Mouse (Mus musculus): Measurements from ENCODE around the gene Clcn3.

Clcn3 gene

DNA sequence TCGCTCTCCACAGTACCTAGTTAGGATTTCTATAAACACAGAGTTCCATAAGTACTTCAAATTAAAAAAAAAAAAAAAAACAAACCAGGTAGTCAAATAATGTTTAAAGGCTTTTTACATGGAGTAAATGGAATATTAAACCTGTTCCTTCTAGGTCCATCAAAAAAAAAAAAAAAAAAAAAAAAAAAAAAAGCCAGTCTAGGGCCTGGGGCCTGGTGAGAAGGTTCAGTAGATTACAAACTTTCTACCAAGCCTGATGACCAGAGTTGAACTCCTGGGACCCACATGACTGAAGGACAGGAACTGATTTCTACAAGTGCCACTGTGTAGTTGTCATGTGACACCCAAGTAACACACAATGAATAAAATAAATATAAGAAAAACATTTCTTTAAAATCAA, 31.3 kb downstream of the Clcn3 start:
- no peak for DNase-seq (ENCODE audit: low spot score in 2 of 2)

DNA sequence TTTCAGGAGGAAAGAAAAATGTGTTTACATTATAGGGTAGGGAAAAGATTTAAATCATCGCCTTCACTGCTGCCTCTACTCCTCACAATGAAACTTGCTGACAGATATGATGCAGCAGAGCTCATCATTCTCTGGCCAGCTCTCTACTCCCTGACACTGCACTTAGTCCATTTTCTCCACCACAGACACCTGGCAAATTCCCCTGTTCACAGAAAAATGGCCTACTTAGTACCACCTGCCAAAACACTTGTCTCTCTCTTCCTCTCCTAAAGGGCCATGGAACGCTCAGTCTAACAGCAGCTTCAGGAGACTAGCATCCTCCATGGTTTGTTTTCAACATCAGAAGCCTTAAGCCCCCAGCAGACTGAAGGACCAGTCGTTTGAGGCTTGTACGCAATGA, 31.8 kb downstream of the Clcn3 start:
- no peak for DNase-seq (ENCODE audit: low spot score in 2 of 2)

DNA sequence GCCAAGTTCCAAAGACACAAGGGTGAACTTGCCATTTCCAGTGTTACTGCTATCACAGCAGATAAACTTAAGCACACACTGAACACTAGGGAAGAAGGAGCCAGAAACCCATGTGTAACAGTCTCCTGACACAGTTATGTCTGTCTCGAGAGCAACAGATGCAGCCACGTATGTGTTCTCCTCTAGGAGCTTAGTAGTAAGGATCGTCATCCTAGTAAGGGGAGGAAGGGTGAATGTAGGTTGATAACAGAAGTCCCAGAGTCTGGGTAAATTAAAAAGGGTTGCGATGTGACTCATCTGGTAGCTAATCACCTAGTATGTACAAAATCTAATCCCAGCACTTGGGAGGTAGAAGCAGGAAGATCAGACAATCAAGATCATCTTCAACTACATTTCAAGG, 33.2 kb downstream of the Clcn3 start:
- DNase-seq (ENCODE audit: low spot score in 2 of 2), result no peak

DNA sequence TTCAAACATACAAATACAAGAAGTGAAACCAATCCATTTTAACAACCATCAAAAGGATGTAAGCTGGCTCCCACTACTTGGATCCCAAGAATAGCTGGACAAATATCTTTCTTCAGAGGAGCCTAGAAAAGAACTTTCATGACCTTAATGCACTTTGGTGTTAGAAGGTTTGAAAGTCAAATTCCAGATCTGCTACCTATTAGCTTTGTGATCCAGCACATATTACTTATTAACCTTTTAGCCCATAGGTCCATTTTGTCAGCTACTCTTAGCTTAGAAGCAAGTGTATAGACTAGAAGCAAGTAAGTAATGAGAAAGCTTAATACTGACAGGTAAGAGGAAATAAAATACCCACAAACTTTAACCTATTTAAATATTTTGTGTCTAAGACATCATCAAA, 35.6 kb downstream of the Clcn3 start:
- DNase-seq (ENCODE audit: low spot score in 2 of 2), result no peak

DNA sequence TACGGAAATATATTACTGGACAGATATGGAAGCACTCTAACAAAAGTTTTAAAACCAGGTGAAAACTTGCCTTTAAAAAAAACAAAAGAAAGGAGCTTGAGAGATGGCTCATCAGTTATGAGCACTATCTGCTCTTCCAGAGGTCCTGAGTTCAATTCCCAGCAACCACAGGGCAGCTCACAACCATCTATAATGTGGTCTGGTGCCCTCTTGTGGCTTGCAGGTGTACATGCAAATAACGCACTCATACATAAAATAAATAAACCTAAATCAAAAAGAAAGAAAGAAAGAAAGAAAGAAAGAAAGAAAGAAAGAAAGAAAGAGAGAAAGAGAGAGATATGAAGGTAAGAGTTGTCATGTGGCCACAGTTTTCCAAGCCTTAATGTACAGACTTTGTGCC, 40.2 kb downstream of the Clcn3 start:
- DNase-seq (ENCODE audit: low spot score in 2 of 2), result no peak

DNA sequence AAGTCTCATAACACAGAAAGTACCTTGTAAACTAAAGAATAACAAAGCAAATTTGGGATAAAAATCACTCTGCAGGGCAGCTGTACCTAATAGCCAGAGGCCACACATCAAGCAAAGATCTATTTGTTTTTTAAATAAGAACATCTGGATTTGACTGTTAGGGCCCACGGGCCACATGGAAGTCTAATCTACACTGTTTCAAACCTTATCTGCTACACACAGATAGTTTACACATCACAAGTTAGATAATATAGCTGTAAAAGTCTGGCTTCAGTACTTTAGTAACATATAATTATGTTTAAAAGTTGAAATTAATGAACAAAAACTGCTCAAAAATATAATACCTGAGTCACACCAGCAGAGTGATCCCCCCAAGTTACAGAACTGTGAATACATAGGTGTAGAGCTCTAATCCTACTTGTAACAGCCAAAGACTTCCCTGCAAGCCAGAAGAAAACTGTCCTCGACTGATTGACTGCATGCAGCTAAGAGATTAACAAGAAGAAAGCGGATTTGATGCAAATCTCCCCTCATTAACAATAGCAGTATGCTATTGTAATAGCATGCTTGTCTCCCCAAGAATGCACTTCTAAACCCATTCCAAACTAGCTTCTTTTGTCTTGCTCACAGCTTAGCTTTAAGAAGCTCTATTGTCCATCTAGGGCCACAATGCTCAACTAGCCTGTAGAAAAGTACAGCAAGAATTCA, 44.2 kb downstream of the Clcn3 start:
- DNase-seq (ENCODE audit: low spot score in 2 of 2), result no peak

DNA sequence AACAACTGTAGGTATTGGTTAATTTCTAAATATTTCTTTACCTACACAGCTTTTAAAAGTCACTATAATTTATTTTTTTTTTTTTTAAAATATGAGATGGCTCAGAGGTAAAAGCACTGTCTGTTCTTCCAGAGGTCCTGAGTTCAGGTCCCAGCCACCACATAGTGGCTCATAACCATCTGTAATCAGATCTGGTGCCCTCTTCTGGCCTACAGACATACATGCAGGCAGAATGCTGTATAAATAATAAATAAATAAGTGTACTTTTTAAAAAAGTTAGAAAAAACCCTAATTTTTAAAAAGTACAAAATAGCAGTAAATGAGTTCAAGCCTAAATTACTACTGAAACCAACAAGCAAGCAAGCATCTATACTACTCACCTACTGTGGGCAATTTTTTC, 49.5 kb downstream of the Clcn3 start:
- no peak for DNase-seq (ENCODE audit: low spot score in 2 of 2)

DNA sequence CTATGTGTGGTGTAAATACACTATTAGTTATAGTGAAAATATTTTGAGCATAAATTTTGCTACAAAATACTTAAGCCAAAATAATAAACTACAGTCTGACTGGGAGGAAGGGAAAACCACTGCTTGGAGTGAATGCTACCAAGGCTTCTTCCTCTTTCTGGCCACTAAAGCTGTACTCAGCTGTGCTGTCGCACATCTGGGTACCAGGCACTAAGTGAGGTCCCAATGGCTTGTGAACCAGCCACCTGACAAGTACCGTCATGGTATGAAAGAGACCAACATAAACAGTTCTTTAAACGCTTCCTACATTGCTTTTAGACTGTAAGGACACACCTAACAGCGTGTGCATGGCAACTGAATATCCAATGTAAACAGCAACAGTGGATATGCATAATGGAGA, 62.9 kb downstream of the Clcn3 start:
- DNase-seq (ENCODE audit: low spot score in 2 of 2), result no peak

DNA sequence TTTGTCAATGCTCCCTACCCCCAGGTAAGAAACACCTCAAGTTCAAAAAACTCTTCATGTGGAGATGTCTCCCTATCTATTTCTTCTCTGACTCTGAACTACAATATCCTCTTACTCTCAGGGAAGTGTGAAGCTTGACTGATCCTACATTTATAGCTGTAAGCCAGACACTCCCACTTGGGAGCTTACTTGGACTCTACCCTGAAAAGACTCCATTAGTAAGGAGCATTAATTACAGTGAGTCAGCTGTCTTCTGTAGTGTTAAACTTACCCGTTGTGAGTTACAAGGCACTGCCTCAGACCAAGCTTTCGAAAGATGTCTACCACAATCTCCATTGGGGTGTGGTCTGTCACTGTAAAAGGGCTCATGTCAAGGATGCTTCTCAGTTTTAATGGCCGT, 64.0 kb downstream of the Clcn3 start:
- DNase-seq (ENCODE audit: low spot score in 2 of 2), result no peak

DNA sequence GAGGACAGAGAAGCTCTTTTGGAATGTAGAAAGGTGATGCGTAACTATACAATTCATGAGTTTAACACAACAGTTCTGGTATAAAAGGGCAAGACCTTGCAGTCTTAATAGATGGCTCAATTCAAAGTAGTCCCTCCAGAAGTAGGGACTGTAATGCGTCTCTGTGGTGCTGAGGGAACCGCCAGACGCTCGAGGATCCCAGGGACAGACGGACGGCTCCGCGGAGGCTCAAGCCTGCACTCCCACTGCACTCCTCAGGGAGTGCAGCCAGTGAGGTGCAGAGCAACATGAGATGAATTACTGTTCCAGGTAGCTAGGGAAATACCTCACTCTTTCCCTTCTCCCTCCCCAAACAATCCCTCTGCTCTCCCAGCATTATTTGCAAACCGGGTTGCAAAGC, 70.5 kb downstream of the Clcn3 start:
- no peak for DNase-seq (ENCODE audit: low spot score in 2 of 2)

DNA sequence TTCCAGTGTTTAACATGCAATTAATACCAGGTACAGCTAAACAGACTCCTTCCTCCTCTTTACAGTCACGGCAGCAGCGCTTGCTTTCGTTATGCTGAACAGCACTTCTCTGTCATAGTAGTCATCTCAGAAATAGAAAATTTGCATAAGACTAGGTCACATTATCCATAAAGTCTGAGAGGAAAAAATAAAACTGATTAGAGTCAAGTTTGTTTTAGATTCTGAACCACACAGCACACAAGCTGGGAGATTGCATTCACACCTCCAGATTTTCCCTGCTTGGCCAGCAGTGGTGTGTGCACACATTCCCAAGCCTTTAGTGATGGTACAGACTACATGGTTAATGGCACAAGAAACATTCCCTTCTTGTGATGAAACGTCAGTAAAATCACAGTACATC, 71.0 kb downstream of the Clcn3 start:
- DNase-seq (ENCODE audit: low spot score in 2 of 2), result no peak

DNA sequence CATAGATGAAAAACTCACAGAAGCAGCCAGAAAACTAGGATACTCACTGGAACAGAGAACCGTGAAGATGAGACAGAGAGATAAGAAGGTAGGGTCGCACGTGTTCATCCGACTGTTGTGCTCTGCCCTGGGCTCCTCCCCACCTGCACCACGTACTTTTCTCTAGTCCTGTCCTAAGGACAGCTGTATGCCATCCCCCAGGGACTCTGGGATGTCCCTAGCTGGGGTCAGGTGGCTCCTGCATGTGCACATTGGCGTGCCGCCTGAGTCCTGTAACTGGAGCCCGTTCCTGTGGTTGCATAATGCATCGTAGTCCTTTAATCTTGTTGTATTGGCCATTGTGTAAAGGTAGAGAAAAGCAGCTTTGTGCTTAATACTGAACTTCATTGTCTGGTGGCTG, 83.0 kb downstream of the Clcn3 start:
- DNase-seq (ENCODE audit: low spot score in 2 of 2), result no peak

DNA sequence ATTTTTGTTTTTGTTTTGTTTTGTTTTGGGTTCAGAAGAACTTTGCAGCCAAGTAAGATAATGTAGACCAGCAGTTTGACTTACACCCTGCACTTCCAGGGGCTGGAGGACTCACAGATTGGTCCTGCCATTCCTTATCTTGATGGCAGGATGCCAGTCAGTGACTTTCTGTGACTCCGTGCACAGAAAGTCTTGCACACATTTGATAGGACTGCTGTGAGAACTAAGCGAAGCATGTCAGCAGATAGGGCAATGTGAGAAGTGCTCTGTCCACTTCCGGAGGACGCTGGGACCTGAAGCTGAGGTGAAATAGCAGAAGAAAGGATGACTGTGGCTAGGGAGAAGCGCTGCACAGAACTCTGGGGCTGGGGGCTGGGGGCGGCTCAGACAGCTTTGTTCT, 87.2 kb downstream of the Clcn3 start:
- DNase-seq (ENCODE audit: low spot score in 2 of 2), result no peak

DNA sequence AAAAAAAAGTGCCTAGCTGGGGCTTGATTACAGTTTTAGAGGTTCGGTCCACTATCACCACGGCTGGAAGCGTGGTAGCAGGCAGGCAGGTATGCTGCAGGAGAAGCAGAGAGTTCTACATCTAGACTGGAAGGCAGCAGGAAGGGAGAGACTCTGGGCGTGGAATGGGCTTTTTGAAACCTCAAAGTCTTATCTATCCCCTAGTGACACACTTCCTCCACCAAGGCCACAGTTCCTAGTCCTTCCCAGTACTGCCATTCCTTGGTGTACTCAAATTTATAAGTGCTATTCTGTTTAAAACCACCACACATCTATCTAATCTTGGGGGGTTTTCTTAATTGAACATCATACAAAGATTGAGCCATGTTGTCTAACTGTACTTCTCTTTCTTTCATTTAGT, 91.3 kb downstream of the Clcn3 start:
- DNase-seq (ENCODE audit: low spot score in 2 of 2), result no peak

DNA sequence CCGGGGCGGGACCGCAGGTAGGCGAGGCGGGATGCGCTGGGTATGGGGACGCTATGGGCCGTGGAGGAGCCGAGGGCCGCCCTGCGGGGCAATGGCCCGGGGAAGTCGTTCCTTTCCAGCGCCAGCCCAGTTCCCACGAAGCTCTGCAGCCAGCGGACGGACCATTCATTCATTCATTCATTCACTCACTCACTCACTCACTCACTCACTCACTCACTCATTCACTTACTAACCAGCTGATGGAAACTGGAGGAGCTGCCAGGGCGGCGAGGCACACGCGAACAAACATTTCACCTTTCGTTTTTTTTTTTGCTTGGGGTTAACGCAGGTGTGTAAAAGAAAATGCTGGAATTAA, 92.6 kb downstream of the Clcn3 start:
- no peak for DNase-seq (ENCODE audit: low spot score in 2 of 2)

DNA sequence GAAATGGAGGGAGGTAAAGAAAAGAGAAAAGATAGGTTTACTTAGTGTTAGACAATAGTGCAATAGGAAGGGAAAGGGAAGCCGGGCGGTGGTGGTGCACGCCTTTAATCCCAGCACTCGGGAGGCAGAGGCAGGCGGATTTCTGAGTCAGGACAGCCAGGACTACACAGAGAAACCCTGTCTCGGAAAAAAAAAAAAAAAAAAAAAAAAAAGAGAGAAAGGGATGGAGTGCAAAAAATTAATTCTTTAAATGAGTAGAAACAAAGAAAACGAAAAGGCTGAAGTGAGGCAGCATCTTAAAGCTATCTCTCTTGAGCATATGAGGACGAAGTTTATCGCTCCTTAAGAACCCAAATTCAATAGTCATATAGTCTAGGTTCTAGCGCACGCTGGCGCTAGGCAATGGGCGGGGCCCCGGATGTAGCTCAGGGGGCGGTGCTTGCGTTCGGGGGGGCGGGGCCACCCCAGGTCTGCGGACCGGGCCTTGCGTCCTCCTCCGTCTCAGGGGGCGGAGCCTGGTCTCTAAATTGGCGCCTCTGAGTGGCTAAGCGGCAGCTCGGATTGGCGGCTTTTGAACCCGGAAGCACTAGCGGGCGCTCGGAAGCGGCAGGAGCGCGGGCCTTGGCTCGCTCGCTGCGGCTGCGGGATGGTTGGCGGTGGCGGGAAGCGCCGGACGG, 93.1 kb downstream of the Clcn3 start, which contains the start of gene Hpf1:
Hpf1 (plus strand) TSS at position 576 of the 677 bp plus-strand sequence.
- DNase-seq (ENCODE audit: low spot score in 2 of 2), result peak; percentile 89 to 93

DNA sequence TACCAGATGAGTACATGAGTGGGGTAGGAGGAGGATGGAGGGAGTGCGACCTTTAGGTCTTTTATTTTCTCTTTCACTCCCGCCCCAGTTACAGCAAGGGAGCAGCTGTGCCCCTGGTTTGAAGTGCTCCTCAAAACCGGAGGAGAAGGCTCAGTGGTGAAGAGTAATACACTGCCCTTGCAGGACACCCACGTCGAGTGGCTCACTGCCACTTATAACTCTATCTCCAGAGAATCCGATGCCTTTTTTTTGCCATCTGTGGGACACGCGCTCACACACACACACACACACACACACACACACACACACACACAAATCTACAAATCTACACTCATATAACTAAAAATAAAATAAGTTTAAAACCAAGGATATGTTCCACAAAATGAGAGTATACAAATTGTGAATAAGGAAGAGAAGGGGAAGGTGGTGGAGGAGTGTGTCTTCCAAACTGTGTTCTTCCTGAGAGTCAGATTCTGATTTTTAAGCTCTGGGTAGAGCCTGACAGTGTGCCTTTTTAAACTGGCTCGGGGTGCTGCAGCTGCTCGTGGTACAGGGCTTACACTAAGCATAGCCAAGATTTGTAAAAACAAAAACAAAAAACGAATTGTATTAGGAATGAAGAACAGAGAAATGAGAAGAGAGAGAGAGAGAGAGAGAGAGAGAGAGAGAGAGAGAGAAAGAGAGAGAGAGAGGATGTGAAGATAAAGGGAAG, 93.8 kb downstream of the Clcn3 start:
- DNase-seq (ENCODE audit: low spot score in 2 of 2), result no peak

DNA sequence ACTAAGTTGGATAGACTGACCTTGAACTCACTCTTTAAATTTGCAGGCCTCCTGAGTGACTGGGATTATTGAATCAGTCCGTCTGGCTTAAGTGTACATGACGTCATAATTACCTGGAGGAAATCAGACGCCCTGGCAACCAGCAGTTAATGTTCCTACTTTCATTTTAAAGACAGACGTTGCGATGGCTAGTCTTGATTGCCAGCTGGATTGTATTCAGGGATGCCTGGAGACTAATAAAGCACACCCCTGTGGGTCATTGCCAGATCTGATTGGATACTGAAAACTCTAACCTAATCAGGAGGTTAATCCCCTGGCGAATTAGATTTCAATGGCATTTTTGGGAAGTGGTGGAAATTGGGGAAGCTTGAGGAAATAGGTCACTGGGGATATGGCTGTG, 96.4 kb downstream of the Clcn3 start:
- no peak for DNase-seq (ENCODE audit: low spot score in 2 of 2)

DNA sequence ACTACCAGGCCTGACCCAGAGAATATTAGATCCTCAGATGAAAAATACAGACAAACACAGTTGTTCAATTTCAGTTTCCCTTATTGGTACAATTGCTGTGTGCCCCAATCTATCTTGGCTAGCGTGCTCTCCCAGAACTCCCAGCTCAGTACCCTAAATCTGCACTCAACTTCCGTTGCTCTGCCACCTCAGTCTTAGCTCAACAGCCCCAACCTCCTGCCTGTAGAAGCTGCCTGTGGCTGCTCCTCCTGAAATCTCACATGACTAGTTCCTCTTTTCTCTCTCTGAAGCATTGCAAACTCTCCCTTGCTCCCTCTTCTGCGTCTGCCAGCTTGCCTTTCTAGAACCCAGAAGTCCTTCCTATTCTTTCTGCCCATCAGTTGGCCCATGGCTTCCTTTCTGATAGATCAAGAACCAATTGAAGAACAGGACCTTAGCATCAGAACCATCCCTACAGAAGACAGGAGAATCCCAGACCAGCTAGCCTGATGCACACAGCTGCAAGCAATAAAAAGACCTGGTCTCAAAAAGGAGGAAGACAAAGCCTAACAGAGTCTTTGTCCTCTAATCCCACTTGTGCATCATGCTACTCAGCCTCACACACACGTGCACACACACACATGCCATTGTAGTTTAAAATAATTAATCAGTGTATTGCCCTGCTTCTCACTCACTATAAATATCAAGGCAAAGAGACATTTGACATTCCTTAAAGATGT, 99.5 kb downstream of the Clcn3 start:
- DNase-seq (ENCODE audit: low spot score in 2 of 2), result no peak

DNA sequence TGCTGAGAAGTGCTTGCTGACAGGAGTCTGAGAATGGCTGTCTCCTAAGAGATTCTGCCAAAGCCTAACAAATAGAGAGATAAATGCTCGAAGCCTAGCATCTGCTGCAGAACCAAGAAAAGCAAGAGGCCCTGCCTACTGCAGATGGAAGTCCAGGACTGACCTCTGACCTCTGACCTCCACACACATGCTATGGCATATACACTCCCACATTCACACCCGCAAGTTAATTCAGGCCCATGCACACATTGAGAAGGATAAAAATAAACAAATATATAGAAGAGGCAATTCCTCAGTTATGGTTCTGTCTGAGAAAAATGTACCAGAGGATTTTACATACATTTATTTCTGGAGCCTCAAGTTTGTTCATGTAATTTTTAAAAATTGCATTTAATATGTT, 104.5 kb downstream of the Clcn3 start:
- DNase-seq (ENCODE audit: low spot score in 2 of 2), result no peak

DNA sequence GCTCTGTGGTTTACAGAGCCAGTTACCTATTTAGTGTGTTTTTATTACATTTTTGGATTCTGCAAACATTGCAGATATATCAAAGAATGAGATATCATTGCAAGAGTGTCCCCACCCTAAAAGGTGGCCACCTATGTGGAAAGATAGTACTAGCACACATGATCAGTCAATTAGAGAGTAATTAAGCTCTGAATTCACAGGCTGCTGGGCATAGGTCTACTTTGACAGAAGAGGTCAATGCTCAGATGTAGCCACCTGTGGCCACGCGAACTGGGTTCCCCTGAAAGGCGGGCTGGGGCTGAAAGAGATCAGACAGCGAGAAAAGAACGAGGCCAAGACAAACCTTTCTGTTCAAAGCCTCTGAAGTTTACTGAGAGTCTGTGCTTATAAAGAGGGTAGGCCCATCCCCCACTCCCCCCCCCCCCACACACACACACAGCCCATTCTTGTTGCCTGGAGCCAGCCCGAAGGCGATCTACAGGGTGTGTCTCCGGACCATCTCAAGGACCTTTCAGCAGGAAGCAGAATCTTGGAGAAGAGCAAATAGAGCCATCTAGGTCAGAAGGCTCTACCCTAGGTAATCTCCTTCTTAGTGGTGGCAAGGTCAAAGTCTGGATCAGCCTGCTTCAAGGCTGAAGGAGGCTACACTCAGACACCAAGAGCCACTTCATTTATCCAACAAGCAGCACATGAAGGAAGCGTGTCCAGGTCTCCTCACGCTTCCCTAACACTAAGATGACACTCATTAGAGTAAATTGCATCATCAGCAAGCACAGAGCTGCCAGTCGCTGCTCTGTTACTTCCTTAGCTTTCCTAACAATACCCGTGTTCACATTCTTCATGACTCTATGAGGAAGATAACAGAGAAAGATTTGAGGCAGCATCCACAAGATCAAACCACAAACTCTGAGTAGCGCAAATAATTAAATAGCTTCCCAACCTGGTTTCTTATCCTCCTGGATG, 112.6 kb downstream of the Clcn3 start:
- DNase-seq (ENCODE audit: low spot score in 2 of 2), result no peak
